Mouse (Mus musculus): ENCODE measurements around the gene Il20rb.

DNA sequence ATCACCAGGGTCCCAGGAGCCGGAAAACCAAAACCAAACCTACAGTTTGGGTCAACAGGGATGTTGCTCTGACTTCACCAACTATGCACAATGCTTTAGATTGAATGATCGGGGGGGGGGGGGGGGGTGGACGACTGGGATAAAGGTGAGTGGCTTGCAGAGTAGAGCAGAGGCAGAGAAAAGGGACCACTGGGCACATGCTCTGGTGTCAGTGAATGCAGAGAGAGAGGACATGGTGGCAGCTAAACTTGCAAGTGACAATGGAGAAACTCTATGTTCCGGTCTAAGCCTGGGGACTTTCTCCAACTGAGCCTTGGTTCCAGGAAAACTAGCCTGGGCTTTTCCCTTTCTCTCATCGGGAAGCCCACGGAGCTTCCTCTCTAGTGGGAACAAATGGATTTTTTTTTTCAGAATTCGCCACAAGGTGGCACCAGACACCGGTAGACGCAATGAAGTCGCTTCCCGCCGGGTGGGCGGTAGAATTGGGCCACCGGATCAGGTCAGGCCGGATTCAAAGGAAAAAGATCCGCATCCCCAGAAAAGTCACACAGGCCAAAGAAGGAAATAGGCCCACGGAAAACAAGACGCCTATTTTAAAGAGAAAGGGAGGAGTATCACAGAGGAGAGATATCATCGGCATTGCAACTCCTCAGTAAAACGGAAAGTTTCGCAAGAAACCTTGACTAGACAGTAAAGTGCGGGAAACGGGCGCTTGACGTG lies 32.5 kb downstream of the Il20rb start:
- TF ChIP-seq CTCF (IDR thresholded peaks at IDR 0.05; ENCODE audit: low read depth, low read length) = peak; percentile 80
- no peak for TF ChIP-seq POLR2A (IDR thresholded peaks at IDR 0.05; ENCODE audit: extremely low read depth, insufficient read depth, low read length)
